Mouse (Mus musculus): ENCODE data around the gene Olfr640. TPM values are rescaled to one million over a fixed set of nuclear protein-coding genes. Genes with fewer than 3 reads are reported as not detected.

Gene Olfr640
- polyA plus RNA-seq (2012; rRNA removed), result not detected in 2 replicates

- 72% methylated on average over 6 of the region's 6 CpGs for WGBS
- DNase-seq (ENCODE audit: low read depth, low spot score), result no peak
Observed at GRCm38 (mm10) chr7:104025473-104025872, at the start of gene Olfr640. Gene Olfr640, minus strand, starts transcription at chr7:104025573.

GRCm38 (mm10) chr7:104071769-104072168 lies 46.4 kb upstream of the Olfr640 start, which contains the start of gene Olfr644:
Gene Olfr644, minus strand, starts transcription at chr7:104071869.
- WGBS, result 62% methylated on average over 2 of the region's 2 CpGs
- DNase-seq (ENCODE audit: low read depth, low spot score), result no peak

DNA sequence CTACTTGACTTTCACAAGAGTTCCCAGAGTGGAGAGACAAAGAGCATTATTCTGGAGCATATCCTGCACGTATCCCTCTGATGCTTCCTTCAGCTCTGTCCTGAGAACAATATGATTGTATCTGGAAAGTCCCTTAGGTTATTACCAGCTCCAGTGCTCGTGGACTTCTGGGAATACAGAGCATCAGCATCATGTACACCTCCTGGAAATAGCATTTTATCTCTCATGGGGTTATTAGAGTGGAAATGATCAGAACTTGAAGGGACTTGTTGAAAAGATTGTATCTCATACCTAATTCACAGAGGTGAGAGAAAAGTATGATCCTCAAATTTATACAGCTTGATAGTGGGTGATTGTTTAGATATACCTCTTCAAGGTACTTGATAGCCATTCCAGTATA lies 36.0 kb upstream of the Olfr640 start, which contains the start of gene 4930516K23Rik:
TSS of gene 4930516K23Rik (minus strand) at position 101 of the 400 bp plus-strand sequence.
- DNase-seq (ENCODE audit: low read depth, low spot score), result no peak
- 39% methylated on average over 2 of the region's 2 CpGs for WGBS

DNA sequence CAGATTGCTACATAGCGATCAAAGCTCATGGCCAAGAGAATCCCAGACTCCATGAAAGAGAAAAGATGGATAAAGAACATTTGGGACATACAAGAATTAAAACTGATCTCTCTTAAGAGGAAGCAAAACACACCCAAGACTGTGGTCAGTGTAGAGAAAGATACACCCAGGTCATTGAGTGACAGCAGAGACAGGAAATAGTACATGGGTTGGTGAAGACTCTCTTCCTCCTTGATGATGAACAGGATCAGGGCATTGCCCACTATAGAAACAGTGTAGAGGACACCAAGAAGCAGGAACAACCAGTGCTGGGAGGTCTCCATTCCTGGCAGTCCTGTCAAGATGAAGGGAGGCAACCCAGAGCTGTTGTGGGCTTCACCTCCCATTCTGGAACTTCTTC lies 33.8 kb upstream of the Olfr640 start:
- no peak for DNase-seq (ENCODE audit: low read depth, low spot score)
- WGBS, result 74% methylated on average over 1 of the region's 1 CpGs

GRCm38 (mm10) chr7:104052566-104052965 lies 27.2 kb upstream of the Olfr640 start, which contains the start of gene Olfr642:
Gene Olfr642, minus strand, starts transcription at chr7:104052666.
- no peak for DNase-seq (ENCODE audit: low read depth, low spot score)
- WGBS, result 51% methylated on average over 1 of the region's 1 CpGs

DNA sequence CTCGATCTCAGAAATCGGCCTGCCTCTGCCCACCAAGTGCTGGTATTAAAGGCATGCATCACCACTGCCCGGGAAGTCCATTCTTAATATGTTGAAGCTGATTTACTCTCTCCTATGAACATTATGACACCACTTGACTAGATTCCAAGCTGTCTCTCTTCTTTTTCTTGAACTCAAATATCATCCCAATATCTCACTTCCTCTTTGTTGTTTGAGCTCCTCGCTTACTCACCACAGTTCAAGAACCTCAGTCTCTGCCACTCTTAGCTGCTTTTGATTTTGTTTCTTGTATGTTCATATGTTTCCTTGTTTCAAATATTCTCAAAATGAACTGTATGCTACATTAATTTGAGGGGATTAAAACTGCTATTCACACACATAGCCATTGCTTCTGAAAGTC lies 25.4 kb upstream of the Olfr640 start:
- 87% methylated on average over 4 of the region's 4 CpGs for WGBS
- DNase-seq (ENCODE audit: low read depth, low spot score), result no peak

- no peak for DNase-seq (ENCODE audit: low read depth, low spot score)
- 46% methylated on average over 1 of the region's 1 CpGs for WGBS
Observed at GRCm38 (mm10) chr7:104035145-104035544, 9.8 kb upstream of the Olfr640 start, which contains the start of gene Olfr641. Gene Olfr641, plus strand, starts transcription at chr7:104035445.

GRCm38 (mm10) chr7:104026978-104027377 lies 1.6 kb upstream of the Olfr640 start:
- no peak for DNase-seq (ENCODE audit: low read depth, low spot score)
- 77% methylated on average over 3 of the region's 3 CpGs for WGBS

- DNase-seq (ENCODE audit: low read depth, low spot score), result no peak
- 87% methylated on average over 6 of the region's 6 CpGs for WGBS
Observed at GRCm38 (mm10) chr7:104021651-104022050, 3.7 kb downstream of the Olfr640 start.

GRCm38 (mm10) chr7:104018953-104019352 lies 6.4 kb downstream of the Olfr640 start:
- no peak for DNase-seq (ENCODE audit: low read depth, low spot score)
- WGBS, result 80% methylated on average over 1 of the region's 1 CpGs

DNA sequence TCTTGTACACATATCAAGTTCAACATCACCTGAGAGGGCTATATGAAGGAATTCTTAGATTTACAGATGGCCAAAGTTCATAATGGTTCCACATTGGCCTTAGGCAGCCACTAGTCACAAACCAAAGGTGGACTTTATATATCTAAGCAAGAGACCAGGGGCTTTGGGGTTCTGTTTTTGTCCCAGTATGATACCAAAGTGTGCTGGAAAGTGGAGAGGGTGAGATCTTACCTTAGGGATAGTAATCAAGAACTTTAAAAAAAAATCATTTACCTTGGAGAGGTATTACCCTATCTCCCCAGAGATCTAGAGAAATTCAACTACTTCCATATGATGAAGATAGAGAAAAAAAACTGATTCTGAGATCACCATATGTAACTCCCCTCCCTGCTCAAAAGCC lies 8.2 kb downstream of the Olfr640 start, which contains the start of gene Olfr639:
TSS of gene Olfr639 (minus strand) at position 101 of the 400 bp plus-strand sequence.
- DNase-seq (ENCODE audit: low read depth, low spot score), result no peak

- DNase-seq (ENCODE audit: low read depth, low spot score), result no peak
Observed at GRCm38 (mm10) chr7:103999124-103999523, 26.2 kb downstream of the Olfr640 start.

DNA sequence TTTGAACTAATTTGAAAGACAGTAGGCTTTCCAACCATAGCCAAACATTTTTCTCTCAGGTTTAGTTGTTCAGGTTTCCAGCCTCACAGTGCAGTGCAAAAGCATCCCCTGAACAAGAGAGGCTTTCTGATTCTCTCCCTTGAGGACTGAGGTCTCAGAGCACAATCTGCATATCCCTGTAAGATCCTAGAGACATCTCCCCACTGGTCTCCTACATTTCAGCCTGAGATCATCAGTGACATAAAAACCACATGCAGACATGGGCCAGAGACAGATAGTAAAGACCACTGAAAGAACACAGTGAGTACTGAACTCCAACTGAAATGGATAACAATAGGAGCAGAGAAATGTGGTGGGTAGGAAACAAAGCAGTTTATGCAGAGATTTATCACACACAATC lies 26.9 kb downstream of the Olfr640 start, which contains the start of gene Olfr638:
TSS of gene Olfr638 (plus strand) at position 301 of the 400 bp plus-strand sequence.
- no peak for DNase-seq (ENCODE audit: low read depth, low spot score)

DNA sequence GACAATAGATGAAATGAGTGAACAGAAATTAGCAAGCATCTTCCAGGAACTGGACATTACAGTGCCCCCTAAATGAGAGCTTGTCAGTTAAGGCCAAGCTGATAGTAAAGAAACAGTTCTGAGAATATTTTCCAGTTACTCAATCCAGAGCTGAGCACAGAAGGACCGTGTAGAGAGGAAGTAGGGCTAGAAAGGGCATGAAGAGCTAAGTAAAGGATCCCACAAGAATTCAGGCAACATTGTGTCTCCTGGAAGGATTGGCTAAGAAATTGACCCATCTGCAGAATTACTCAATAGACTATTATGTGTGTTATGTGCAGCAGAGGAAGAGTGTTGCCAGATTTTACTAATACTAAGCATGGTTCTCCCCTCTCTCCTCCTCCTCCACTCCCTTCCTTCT lies 53.6 kb downstream of the Olfr640 start:
- WGBS, result 39% methylated on average over 1 of the region's 1 CpGs
- no peak for DNase-seq (ENCODE audit: low read depth, low spot score)

GRCm38 (mm10) chr7:103970852-103971251 lies 54.5 kb downstream of the Olfr640 start, which contains the start of gene Olfr635:
Gene Olfr635, plus strand, starts transcription at chr7:103971152.
- no peak for DNase-seq (ENCODE audit: low read depth, low spot score)
- WGBS, result 68% methylated on average over 1 of the region's 1 CpGs

Other genes with a start within 250 kb of the Olfr640 start
- not detected in 2 replicates for gene Olfr68, start 245.9 kb downstream of the Olfr640 start, polyA plus RNA-seq (2012; rRNA removed)
- not detected in 2 replicates for gene Olfr67, start 233.8 kb downstream of the Olfr640 start, polyA plus RNA-seq (2012; rRNA removed)
- 7.5 and 9.3 TPM in 2 replicates for gene Hbb-bt, start 211.6 kb downstream of the Olfr640 start, polyA plus RNA-seq (2012; rRNA removed)
- 97.3 and 114 TPM in 2 replicates for gene Hbb-bs, start 197.5 kb downstream of the Olfr640 start, polyA plus RNA-seq (2012; rRNA removed)
- not detected in 2 replicates for gene Hbb-bh2, start 185.1 kb downstream of the Olfr640 start, polyA plus RNA-seq (2012; rRNA removed)
- not detected in 2 replicates for gene Hbb-bh1, start 182.4 kb downstream of the Olfr640 start, polyA plus RNA-seq (2012; rRNA removed)
- gene Hbb-y, start 172.4 kb downstream of the Olfr640 start, polyA plus RNA-seq (2012; rRNA removed), result not detected in 2 replicates
- gene Olfr66, start 139.3 kb downstream of the Olfr640 start, polyA plus RNA-seq (2012; rRNA removed), result not detected in 2 replicates
- not detected in 2 replicates for gene Olfr64, start 131.1 kb downstream of the Olfr640 start, polyA plus RNA-seq (2012; rRNA removed)
- gene Olfr65, start 122.1 kb downstream of the Olfr640 start, polyA plus RNA-seq (2012; rRNA removed), result not detected in 2 replicates
- gene Olfr631, start 96.7 kb downstream of the Olfr640 start, polyA plus RNA-seq (2012; rRNA removed), result not detected in 2 replicates
- gene Olfr632, start 91.2 kb downstream of the Olfr640 start, polyA plus RNA-seq (2012; rRNA removed), result not detected in 2 replicates
- gene Olfr633, start 81.1 kb downstream of the Olfr640 start, polyA plus RNA-seq (2012; rRNA removed), result not detected in 2 replicates
- gene Olfr635, start 54.4 kb downstream of the Olfr640 start, polyA plus RNA-seq (2012; rRNA removed), result not detected in 2 replicates
- not detected in 2 replicates for gene Olfr638, start 26.8 kb downstream of the Olfr640 start, polyA plus RNA-seq (2012; rRNA removed)
- not detected in 2 replicates for gene Olfr639, start 8.3 kb downstream of the Olfr640 start, polyA plus RNA-seq (2012; rRNA removed)
- gene Olfr641, start 9.9 kb upstream of the Olfr640 start, polyA plus RNA-seq (2012; rRNA removed), result not detected in 2 replicates
- not detected in 2 replicates for gene Olfr642, start 27.1 kb upstream of the Olfr640 start, polyA plus RNA-seq (2012; rRNA removed)
- not detected in 2 replicates for gene 4930516K23Rik, start 35.9 kb upstream of the Olfr640 start, polyA plus RNA-seq (2012; rRNA removed)
- gene Olfr644, start 46.3 kb upstream of the Olfr640 start, polyA plus RNA-seq (2012; rRNA removed), result not detected in 2 replicates
- not detected in 2 replicates for gene Olfr645, start 59.9 kb upstream of the Olfr640 start, polyA plus RNA-seq (2012; rRNA removed)
- gene Olfr646, start 79.3 kb upstream of the Olfr640 start, polyA plus RNA-seq (2012; rRNA removed), result not detected in 2 replicates
- not detected in 2 replicates for gene Ubqln5, start 104.3 kb upstream of the Olfr640 start, polyA plus RNA-seq (2012; rRNA removed)
- not detected in 2 replicates for gene Olfr643, start 111.8 kb upstream of the Olfr640 start, polyA plus RNA-seq (2012; rRNA removed)
- gene Ubqln3, start 117.7 kb upstream of the Olfr640 start, polyA plus RNA-seq (2012; rRNA removed), result not detected in 2 replicates
- gene Ubqlnl, start 125.0 kb upstream of the Olfr640 start, polyA plus RNA-seq (2012; rRNA removed), result not detected in 2 replicates
- gene Olfm5, start 139.3 kb upstream of the Olfr640 start, polyA plus RNA-seq (2012; rRNA removed), result not detected in 2 replicates
- gene Olfr648, start 157.8 kb upstream of the Olfr640 start, polyA plus RNA-seq (2012; rRNA removed), result 0.02 TPM in 1 of 2 replicates, not detected in the other
- not detected in 2 replicates for gene Olfr649, start 170.4 kb upstream of the Olfr640 start, polyA plus RNA-seq (2012; rRNA removed)
- 0.79 and 1.1 TPM in 2 replicates for gene Trim6, start 193.2 kb upstream of the Olfr640 start, polyA plus RNA-seq (2012; rRNA removed)
- gene Trim34a, start 218.9 kb upstream of the Olfr640 start, polyA plus RNA-seq (2012; rRNA removed), result 3.8 and 5.5 TPM in 2 replicates

All from large intestine, adult 2 months (tissue).